Mouse (Mus musculus): ENCODE results near the gene Ets2. TPM values are rescaled to one million over a fixed set of nuclear protein-coding genes. Genes with fewer than 3 reads are reported as not detected.

Gene Ets2
- total and polyA plus RNA-seq, 3 experiments = 47.2 to 70.6 (median 50.3) TPM

GRCm38 (mm10) chr16:95667395-95668150 is 34.3 kb upstream of the Ets2 start:
- Histone ChIP-seq H3K27me3 (ENCODE audit: control insufficient read depth, insufficient read depth, low read length) (no peaks in the 10 kb centered on the region), H3K4me3 (no peak overlapping the region), H3K36me3 (ENCODE audit: control insufficient read depth, insufficient read depth, low read length) (no peaks in the 10 kb centered on the region), H3K4me1 (ENCODE audit: control insufficient read depth, insufficient read depth, low read length) (no peaks in the 10 kb centered on the region), H3K27ac (no peak overlapping the region), H3K79me2 (replicated peaks; ENCODE audit: control insufficient read depth, insufficient read depth, low read length) (no peaks in the 10 kb centered on the region), H3K9ac (ENCODE audit: low read depth, low read length) (no peak overlapping the region)
- intact Hi-C loops (cut with DNase I) = no loop called here
- TF ChIP-seq EP300 (IDR thresholded peaks at IDR 0.05; ENCODE audit: insufficient read depth, low read depth, low read length) (no peak), CTCF (IDR thresholded peaks at IDR 0.05) (no peak), POLR2A (IDR thresholded peaks at IDR 0.05; ENCODE audit: insufficient read depth, low read depth, low read length) (no peak)
- WGBS = 79% methylated on average over 11 of the region's 11 CpGs
- no peak for DNase-seq

- no peak for DNase-seq
- Histone ChIP-seq H3K9ac (ENCODE audit: low read depth, low read length) (no peak overlapping the region), H3K4me3 (no peak overlapping the region), H3K27ac (no peak overlapping the region), H3K4me1 (ENCODE audit: control insufficient read depth, insufficient read depth, low read length) (no peaks in the 10 kb centered on the region), H3K27me3 (ENCODE audit: control insufficient read depth, insufficient read depth, low read length) (no peaks in the 10 kb centered on the region), H3K79me2 (replicated peaks; ENCODE audit: control insufficient read depth, insufficient read depth, low read length) (no peaks in the 10 kb centered on the region), H3K36me3 (ENCODE audit: control insufficient read depth, insufficient read depth, low read length) (no peaks in the 10 kb centered on the region)
- 76% methylated on average over 19 of the region's 19 CpGs for WGBS
- intact Hi-C loops (cut with DNase I) = no loop called here
- TF ChIP-seq CTCF (IDR thresholded peaks at IDR 0.05) = no peak
- no peak for TF ChIP-seq POLR2A (IDR thresholded peaks at IDR 0.05; ENCODE audit: insufficient read depth, low read depth, low read length)
- TF ChIP-seq EP300 (IDR thresholded peaks at IDR 0.05; ENCODE audit: insufficient read depth, low read depth, low read length) = no peak
Measured at GRCm38 (mm10) chr16:95668151-95668993, 33.5 kb upstream of the Ets2 start.

- Histone ChIP-seq H3K9ac (ENCODE audit: low read depth, low read length) (0 out of 2 replicates have a peak overlapping the region, but pooled peaks have one; percentile 6), H3K4me3 (peak overlapping the region; percentile 27; the same call in 1 of the 2 replicates), H3K36me3 (ENCODE audit: control insufficient read depth, insufficient read depth, low read length) (no peaks in the 10 kb centered on the region), H3K27ac (no peak overlapping the region), H3K4me1 (ENCODE audit: control insufficient read depth, insufficient read depth, low read length) (no peaks in the 10 kb centered on the region; the same call in none of the 2 replicates), H3K27me3 (ENCODE audit: control insufficient read depth, insufficient read depth, low read length) (no peaks in the 10 kb centered on the region), H3K79me2 (replicated peaks; ENCODE audit: control insufficient read depth, insufficient read depth, low read length) (no peaks in the 10 kb centered on the region)
- TF ChIP-seq POLR2A (IDR thresholded peaks at IDR 0.05; ENCODE audit: insufficient read depth, low read depth, low read length) (no peak), CTCF (IDR thresholded peaks at IDR 0.05) (no peak), EP300 (IDR thresholded peaks at IDR 0.05; ENCODE audit: insufficient read depth, low read depth, low read length) (no peak)
- WGBS = 44% methylated on average over 5 of the region's 5 CpGs
- intact Hi-C loops (cut with DNase I) = no loop called here
- peak; percentile 37 for DNase-seq
Measured at GRCm38 (mm10) chr16:95674452-95674921, 27.4 kb upstream of the Ets2 start.

GRCm38 (mm10) chr16:95675212-95675611 is 26.7 kb upstream of the Ets2 start:
- no peak for TF ChIP-seq CTCF (IDR thresholded peaks at IDR 0.05)
- TF ChIP-seq EP300 (IDR thresholded peaks at IDR 0.05; ENCODE audit: insufficient read depth, low read depth, low read length) = no peak
- TF ChIP-seq POLR2A (IDR thresholded peaks at IDR 0.05; ENCODE audit: insufficient read depth, low read depth, low read length) = no peak
- Histone ChIP-seq H3K27me3 (ENCODE audit: control insufficient read depth, insufficient read depth, low read length) (no peaks in the 10 kb centered on the region), H3K36me3 (ENCODE audit: control insufficient read depth, insufficient read depth, low read length) (no peaks in the 10 kb centered on the region), H3K27ac (peak overlapping the region; percentile 9; the same call in 1 of the 2 replicates), H3K4me1 (ENCODE audit: control insufficient read depth, insufficient read depth, low read length) (no peaks in the 10 kb centered on the region; the same call in none of the 2 replicates), H3K9ac (ENCODE audit: low read depth, low read length) (no peak overlapping the region), H3K4me3 (no peak overlapping the region), H3K79me2 (replicated peaks; ENCODE audit: control insufficient read depth, insufficient read depth, low read length) (no peaks in the 10 kb centered on the region)
- intact Hi-C loops (cut with DNase I) = no loop called here
- DNase-seq = no peak
- WGBS = 66% methylated on average over 11 of the region's 11 CpGs

GRCm38 (mm10) chr16:95676668-95677067 is 25.2 kb upstream of the Ets2 start:
- WGBS = 93% methylated on average over 3 of the region's 3 CpGs
- no peak for DNase-seq
- no peak for TF ChIP-seq EP300 (IDR thresholded peaks at IDR 0.05; ENCODE audit: insufficient read depth, low read depth, low read length)

More at GRCm38 (mm10) chr16:95676668-95677067, 25.2 kb upstream of the Ets2 start:
- Histone ChIP-seq H3K27me3 (ENCODE audit: control insufficient read depth, insufficient read depth, low read length) (no peaks in the 10 kb centered on the region), H3K36me3 (ENCODE audit: control insufficient read depth, insufficient read depth, low read length) (no peaks in the 10 kb centered on the region), H3K79me2 (replicated peaks; ENCODE audit: control insufficient read depth, insufficient read depth, low read length) (no peaks in the 10 kb centered on the region), H3K4me3 (no peak overlapping the region), H3K4me1 (ENCODE audit: control insufficient read depth, insufficient read depth, low read length) (no peaks in the 10 kb centered on the region; the same call in none of the 2 replicates), H3K27ac (no peak overlapping the region), H3K9ac (ENCODE audit: low read depth, low read length) (no peak overlapping the region)
- intact Hi-C loops (cut with DNase I) = no loop called here
